Comparison of ENCODE assay signal across 10 mouse cellular contexts in the genomic region with DNA sequence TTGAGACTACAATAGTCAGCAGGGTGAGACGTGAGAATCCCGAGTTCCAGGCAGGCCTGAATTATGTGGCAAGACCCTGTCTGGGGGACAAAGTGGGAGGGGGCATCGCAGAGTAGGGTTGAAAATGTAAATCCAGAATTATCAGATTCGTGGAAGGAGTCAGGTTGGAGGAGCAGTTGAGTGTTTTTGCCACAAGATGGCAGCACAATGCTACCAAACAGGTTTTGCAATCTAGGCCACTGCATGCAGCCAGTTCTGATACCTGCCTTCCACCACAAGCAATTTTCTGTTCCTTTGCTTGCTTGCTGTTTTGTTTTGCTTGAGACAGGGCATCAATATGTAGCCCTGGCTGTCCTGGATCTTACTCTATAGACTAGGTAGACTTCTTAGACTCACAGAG. TPM values are rescaled to one million over a fixed set of nuclear protein-coding genes. Genes with fewer than 3 reads are reported as not detected.
DNase-seq lines count a peak whose midpoint lies in the region; ATAC-seq and TF ChIP-seq lines count a peak whose summit lies in the region.
"Had no signal": no experiment of that assay in that cellular context is flagged by ENCODE, and none has a peak within 500 bp of the region (broad histone marks: within the 10 kb centered on the region; RNA-seq: fewer than 3 reads in every experiment).

No protein-coding gene starts in this region.

- H3K4me1 ChIP-seq in kidney, postnatal 0 days (replicated peaks; ENCODE audit: insufficient read depth, low read length): no peaks in the 10 kb centered on the region
- H3K4me1 ChIP-seq in liver, embryonic 14.5 days (replicated peaks; ENCODE audit: control insufficient read depth in 2 of 2, insufficient read depth in 2 of 2, low read length in 1 of 2): peaks cover 0 to 9% of the 10 kb centered on the region in 2 experiments; a peak in 2 of 4 replicates
- H3K4me1 ChIP-seq in neural tube, embryonic 14.5 days (ENCODE audit: control insufficient read depth, insufficient read depth, low read length): peaks cover 5% of the 10 kb centered on the region; the same call in 1 of the 2 replicates
- peaks cover 9% of the 10 kb centered on the region for H3K4me1 ChIP-seq in testis, adult 2 months (ENCODE audit: control insufficient read depth, insufficient read depth, low read length)

- H3K4me3 ChIP-seq in kidney, postnatal 0 days (replicated peaks; ENCODE audit: low read depth, low read length): no peak overlapping the region
- no peak overlapping the region for H3K4me3 ChIP-seq in liver, embryonic 14.5 days (ENCODE audit: insufficient read depth in 1 of 2, low read depth in 2 of 2, low read length in 2 of 2)
- H3K4me3 ChIP-seq in neural tube, embryonic 14.5 days (ENCODE audit: low read depth, low read length): no peak overlapping the region
- no peak overlapping the region for H3K4me3 ChIP-seq in testis, adult 2 months (ENCODE audit: control insufficient read depth, low read depth, low read length)
- H3K4me3 ChIP-seq: erythroblast, embryonic 14.5 days; stomach, embryonic 15.5 days had no signal

- peak; percentile 82 to 84 for DNase-seq in B cell, adult 2 months
- DNase-seq in R1 (ENCODE audit: low read depth, low spot score): peak; percentile 85
- DNase-seq in cerebellum, postnatal 25 days: peak; percentile 82 to 88
- DNase-seq in gastrocnemius, postnatal 10 days: peak; percentile 75
- DNase-seq in kidney, postnatal 0 days (ENCODE audit: low spot score): peak; percentile 83
- DNase-seq in liver, embryonic 14.5 days (ENCODE audit: low read depth in 3 of 3, low spot score in 3 of 3): peak in 1 of 3 experiments; percentile 51

- no peak overlapping the region for H3K27ac ChIP-seq in kidney, postnatal 0 days
- no peak overlapping the region for H3K27ac ChIP-seq in liver, embryonic 14.5 days
- H3K27ac ChIP-seq in neural tube, embryonic 14.5 days (ENCODE audit: low read depth, low read length): no peak overlapping the region
- H3K27ac ChIP-seq in testis, adult 2 months (ENCODE audit: control insufficient read depth, insufficient read depth, low read depth, low read length): peak overlapping the region; percentile 61
- H3K27ac ChIP-seq: stomach, embryonic 15.5 days had no signal

- H3K4me2 ChIP-seq in kidney, postnatal 0 days (ENCODE audit: low read length): no peak overlapping the region
- no peak overlapping the region for H3K4me2 ChIP-seq in liver, embryonic 14.5 days (ENCODE audit: low read depth)
- no peak overlapping the region for H3K4me2 ChIP-seq in neural tube, embryonic 14.5 days (ENCODE audit: low read depth, low read length)
- H3K4me2 ChIP-seq: stomach, embryonic 15.5 days had no signal

- TF ChIP-seq POLR2A in testis, adult 2 months (IDR thresholded peaks at IDR 0.05; ENCODE audit: control insufficient read depth, low read depth, low read length): no peak

- H3K36me3 ChIP-seq in kidney, postnatal 0 days (ENCODE audit: insufficient read depth, low read length): peaks cover 24% of the 10 kb centered on the region
- no peaks in the 10 kb centered on the region; the same call in none of the 2 replicates for H3K36me3 ChIP-seq in liver, embryonic 14.5 days (replicated peaks; ENCODE audit: control insufficient read depth, insufficient read depth, low read depth)
- peaks cover 22% of the 10 kb centered on the region for H3K36me3 ChIP-seq in neural tube, embryonic 14.5 days (ENCODE audit: control insufficient read depth, insufficient read depth, low read length)
- H3K36me3 ChIP-seq in testis, adult 2 months (ENCODE audit: control insufficient read depth, insufficient read depth, low read length): no peaks in the 10 kb centered on the region

- TF ChIP-seq EP300 in liver, embryonic 14.5 days (IDR thresholded peaks at IDR 0.05; ENCODE audit: low read depth): no peak

- peak; percentile 97 for TF ChIP-seq CTCF in kidney, postnatal 0 days (IDR thresholded peaks at IDR 0.05; ENCODE audit: low read depth)
- TF ChIP-seq CTCF in liver, embryonic 14.5 days (IDR thresholded peaks at IDR 0.05; ENCODE audit: low read depth): peak; percentile 90
- peak; percentile 33; the same call in 1 of the 2 replicates for TF ChIP-seq CTCF in testis, adult 2 months (IDR thresholded peaks at IDR 0.05; ENCODE audit: control insufficient read depth, insufficient read depth, insufficient replicate concordance, low read depth, low read length)

- no peaks in the 10 kb centered on the region for H3K9me3 ChIP-seq in kidney, postnatal 0 days (replicated peaks; ENCODE audit: low read length)
- no peaks in the 10 kb centered on the region for H3K9me3 ChIP-seq in liver, embryonic 14.5 days (ENCODE audit: control insufficient read depth, low read length)
- no peaks in the 10 kb centered on the region for H3K9me3 ChIP-seq in neural tube, embryonic 14.5 days (ENCODE audit: control insufficient read depth, low read length)
- H3K9me3 ChIP-seq: stomach, embryonic 15.5 days had no signal

- no peaks in the 10 kb centered on the region for H3K27me3 ChIP-seq in kidney, postnatal 0 days (ENCODE audit: insufficient read depth, low read length)
- H3K27me3 ChIP-seq in liver, embryonic 14.5 days (ENCODE audit: control insufficient read depth, insufficient read depth, low read length): no peaks in the 10 kb centered on the region
- no peaks in the 10 kb centered on the region for H3K27me3 ChIP-seq in neural tube, embryonic 14.5 days (ENCODE audit: control insufficient read depth, insufficient read depth, low read length)
- H3K27me3 ChIP-seq in testis, adult 2 months (ENCODE audit: control insufficient read depth, insufficient read depth, low read length): no peaks in the 10 kb centered on the region
- H3K27me3 ChIP-seq: stomach, embryonic 15.5 days had no signal

- 1% methylated on average over 4 of the region's 4 CpGs for WGBS in kidney, postnatal 0 days
- WGBS in liver, embryonic 14.5 days (ENCODE audit: insufficient replicate concordance): 2% methylated on average over 4 of the region's 4 CpGs
- 3% methylated on average over 4 of the region's 4 CpGs for WGBS in neural tube, embryonic 14.5 days

- ATAC-seq in kidney, postnatal 0 days (replicated peaks; ENCODE audit: low FRiP score, low read depth): no peak; the same call in 1 of the 2 replicates
- ATAC-seq in liver, embryonic 14.5 days (ENCODE audit: insufficient read depth): no peak
- ATAC-seq in neural tube, embryonic 14.5 days (ENCODE audit: low read depth): peak; percentile 53

- H3K9ac ChIP-seq in kidney, postnatal 0 days (ENCODE audit: low read depth, low read length): no peak overlapping the region
- no peak overlapping the region for H3K9ac ChIP-seq in liver, embryonic 14.5 days (replicated peaks)
- H3K9ac ChIP-seq in neural tube, embryonic 14.5 days (replicated peaks; ENCODE audit: low read depth, low read length): no peak overlapping the region
- H3K9ac ChIP-seq: stomach, embryonic 15.5 days had no signal

RNA-seq across cellular contexts. Expression of gene Cox7a1, which starts 2.6 kb away (rescaled TPM):
- 100 to 1,000 TPM; 630 to 723 TPM for total RNA-seq in gastrocnemius, postnatal 10 days (2021)
- polyA plus RNA-seq in kidney, postnatal 0 days (2015; fragmentation: Nextera tagmentation; extraction: Ambion mirVana): 32.9 and 43.0 TPM in 2 replicates
- polyA plus RNA-seq in liver, embryonic 14.5 days (2012; rRNA removed): 3.5 TPM in 2 replicates
- polyA plus RNA-seq in liver, embryonic 14.5 days (2014; fragmentation: Nextera tagmentation; extraction: Ambion mirVana): 5.5 and 7.0 TPM in 2 replicates
- polyA plus RNA-seq in neural tube, embryonic 14.5 days (2014; fragmentation: Nextera tagmentation; extraction: Ambion mirVana): 4.7 and 5.9 TPM in 2 replicates
- polyA plus RNA-seq in testis, adult 2 months (2012; rRNA removed): 4.0 and 5.2 TPM in 2 replicates

RNA-seq across cellular contexts. Expression of gene Zfp146, which starts 11.8 kb away (rescaled TPM):
- total RNA-seq in gastrocnemius, postnatal 10 days (2021): 10 to 100 TPM; 34.6 to 40.3 TPM
- polyA plus RNA-seq in kidney, postnatal 0 days (2015; fragmentation: Nextera tagmentation; extraction: Ambion mirVana): 10.6 and 11.4 TPM in 2 replicates
- polyA plus RNA-seq in liver, embryonic 14.5 days (2012; rRNA removed): 13.5 and 20.8 TPM in 2 replicates
- polyA plus RNA-seq in liver, embryonic 14.5 days (2014; fragmentation: Nextera tagmentation; extraction: Ambion mirVana): 4.2 and 4.4 TPM in 2 replicates
- 9.9 and 17.6 TPM in 2 replicates for polyA plus RNA-seq in neural tube, embryonic 14.5 days (2014; fragmentation: Nextera tagmentation; extraction: Ambion mirVana)
- 5.8 and 6.4 TPM in 2 replicates for polyA plus RNA-seq in testis, adult 2 months (2012; rRNA removed)

RNA-seq across cellular contexts. Expression of gene Capns1, which starts 17.3 kb away (rescaled TPM):
- 100 to 1,000 TPM; 314 to 330 TPM for total RNA-seq in gastrocnemius, postnatal 10 days (2021)
- polyA plus RNA-seq in kidney, postnatal 0 days (2015; fragmentation: Nextera tagmentation; extraction: Ambion mirVana): 121 and 122 TPM in 2 replicates
- polyA plus RNA-seq in liver, embryonic 14.5 days (2012; rRNA removed): 122 and 167 TPM in 2 replicates
- 29.3 and 31.2 TPM in 2 replicates for polyA plus RNA-seq in liver, embryonic 14.5 days (2014; fragmentation: Nextera tagmentation; extraction: Ambion mirVana)
- 61.7 and 63.1 TPM in 2 replicates for polyA plus RNA-seq in neural tube, embryonic 14.5 days (2014; fragmentation: Nextera tagmentation; extraction: Ambion mirVana)
- polyA plus RNA-seq in testis, adult 2 months (2012; rRNA removed): 562 and 592 TPM in 2 replicates

RNA-seq across cellular contexts. Expression of gene Polr2i, which starts 50.4 kb away (rescaled TPM):
- total RNA-seq in gastrocnemius, postnatal 10 days (2021): 10 to 100 TPM; 71.9 to 80.7 TPM
- 148 and 157 TPM in 2 replicates for polyA plus RNA-seq in kidney, postnatal 0 days (2015; fragmentation: Nextera tagmentation; extraction: Ambion mirVana)
- 71.8 and 72.4 TPM in 2 replicates for polyA plus RNA-seq in liver, embryonic 14.5 days (2012; rRNA removed)
- 59.2 and 61.1 TPM in 2 replicates for polyA plus RNA-seq in liver, embryonic 14.5 days (2014; fragmentation: Nextera tagmentation; extraction: Ambion mirVana)
- 176 and 217 TPM in 2 replicates for polyA plus RNA-seq in neural tube, embryonic 14.5 days (2014; fragmentation: Nextera tagmentation; extraction: Ambion mirVana)
- polyA plus RNA-seq in testis, adult 2 months (2012; rRNA removed): 242 and 257 TPM in 2 replicates

RNA-seq across cellular contexts. Expression of gene Tbcb, which starts 50.8 kb away (rescaled TPM):
- total RNA-seq in gastrocnemius, postnatal 10 days (2021): 10 to 100 TPM; 42.8 to 47.0 TPM
- 176 and 179 TPM in 2 replicates for polyA plus RNA-seq in kidney, postnatal 0 days (2015; fragmentation: Nextera tagmentation; extraction: Ambion mirVana)
- 13.1 and 24.4 TPM in 2 replicates for polyA plus RNA-seq in liver, embryonic 14.5 days (2012; rRNA removed)
- 44.8 and 47.1 TPM in 2 replicates for polyA plus RNA-seq in liver, embryonic 14.5 days (2014; fragmentation: Nextera tagmentation; extraction: Ambion mirVana)
- polyA plus RNA-seq in neural tube, embryonic 14.5 days (2014; fragmentation: Nextera tagmentation; extraction: Ambion mirVana): 402 and 413 TPM in 2 replicates
- 65.7 and 66.2 TPM in 2 replicates for polyA plus RNA-seq in testis, adult 2 months (2012; rRNA removed)

Comparison
In these comparisons a context has a peak if more than half of its experiments do, and no peak if none do; other contexts are left out.
1. CTCF ChIP-seq: peak in every context shown above with its lines; median percentile 97 in kidney, postnatal 0 days; 90 in liver, embryonic 14.5 days; 33 in testis, adult 2 months.